Mouse (Mus musculus) lung, embryonic 15.5 days (tissue): Measurements from ENCODE around the gene Olfm1. TPM values are rescaled to one million over a fixed set of nuclear protein-coding genes. Genes with fewer than 3 reads are reported as not detected.

Experiments
- ATAC-seq: fragments of 200-750 bp; cut with Nextera tagmentation; 2 replicates; pipeline ENCODE4 v1.8.0; 2017; ENCODE audit warnings: moderate number of reproducible peaks, borderline replicate concordance; ENCODE audit not compliant: low FRiP score, low TSS enrichment; ENCODE audit errors: extremely low read depth
- H3K27ac ChIP-seq: fragments of 300-500 bp; sonication (generic); 2 replicates; pipeline ENCODE4 v1.5.1; 2015; ENCODE audit warnings: moderate library complexity, mild to moderate bottlenecking, inconsistent platforms
- H3K27me3 ChIP-seq: fragments of 300-500 bp; sonication (generic); 2 replicates; pipeline ENCODE4 v1.6.1; 2015; ENCODE audit warnings: inconsistent platforms
- H3K36me3 ChIP-seq: fragments of 300-500 bp; sonication (generic); 2 replicates; pipeline ENCODE4 v1.6.1; 2015; ENCODE audit warnings: inconsistent platforms
- H3K4me1 ChIP-seq: fragments of 300-500 bp; sonication (generic); 2 replicates; pipeline ENCODE4 v1.6.1; 2015; ENCODE audit warnings: inconsistent platforms
- H3K4me2 ChIP-seq: fragments of 300-500 bp; sonication (generic); 2 replicates; pipeline ENCODE4 v1.6.1; 2015; ENCODE audit warnings: inconsistent platforms, mild to moderate bottlenecking, moderate library complexity
- H3K4me3 ChIP-seq: fragments of 300-500 bp; sonication (generic); 2 replicates; pipeline ENCODE4 v1.5.1; 2015; ENCODE audit warnings: mild to moderate bottlenecking, inconsistent platforms
- H3K9ac ChIP-seq: fragments of 300-500 bp; sonication (generic); 2 replicates; pipeline ENCODE4 v1.6.1; 2015; ENCODE audit warnings: inconsistent platforms
- H3K9me3 ChIP-seq: fragments of 300-500 bp; sonication (generic); 2 replicates; pipeline ENCODE4 v1.6.1; 2016; ENCODE audit warnings: inconsistent platforms
- WGBS: fragments of 180-500 bp; shearing (Covaris S2); methylation state at CpG from one replicate; pipeline ENCODE4 v1.1.7; 2015; 5-methylcytosine and 5-hydroxymethylcytosine counted together
- polyA plus RNA-seq: library from polyadenylated mRNA; unstranded; fragments of >200 nt; fragmentation: Nextera tagmentation; extraction: Ambion mirVana; gene quantifications from 2 replicates; pipeline ENCODE4 v1.2.1, GENCODE M21; 2015

Olfm1 gene
- 12.9 and 13.5 TPM in 2 replicates for polyA plus RNA-seq

DNA sequence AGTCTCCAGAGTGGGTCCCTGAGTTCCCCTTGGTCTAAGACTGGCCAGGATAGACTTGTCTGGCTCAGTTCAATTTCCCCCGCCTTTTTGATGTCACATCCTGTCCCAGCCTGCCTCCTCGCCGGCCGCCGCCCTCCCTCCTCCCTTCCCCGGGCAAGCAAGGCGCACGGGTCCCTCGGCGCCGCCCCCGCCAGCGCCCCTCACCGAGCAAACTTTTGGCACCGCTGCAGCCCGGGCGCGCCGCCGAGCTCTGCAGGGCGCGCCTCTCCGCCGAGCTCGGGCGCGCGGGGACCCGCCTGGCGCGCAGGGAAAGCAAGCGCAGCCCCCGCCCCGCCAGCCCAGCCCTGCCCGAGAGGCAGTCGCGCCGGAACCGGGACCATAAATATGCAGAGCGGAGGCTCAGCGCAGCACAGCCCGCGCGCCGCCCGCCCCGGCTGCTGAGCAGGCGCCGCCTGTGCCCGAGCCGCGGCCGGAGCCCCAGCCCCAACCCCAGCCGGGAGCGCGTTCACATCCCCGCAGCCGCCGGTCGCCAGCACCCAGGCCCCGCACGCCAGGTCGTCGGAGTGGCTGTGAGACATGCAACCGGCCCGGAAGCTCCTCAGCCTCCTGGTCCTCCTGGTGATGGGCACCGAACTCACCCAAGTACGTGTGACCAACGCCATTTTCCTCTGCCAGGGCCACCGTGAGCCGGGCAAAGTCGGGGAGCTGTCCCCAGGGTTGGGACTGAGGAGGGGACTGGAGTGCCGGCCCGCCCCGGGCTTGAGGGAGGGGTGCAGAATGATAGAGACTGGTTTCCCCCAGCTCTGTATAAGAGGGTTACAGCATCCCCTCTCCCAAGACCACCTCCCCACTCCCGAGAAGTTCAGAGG is at the start of gene Olfm1:
Gene Olfm1 (plus strand): TSS at position 172 of the 869 bp plus-strand sequence.
- WGBS, result 1% methylated on average over 76 of the region's 76 CpGs
- peak; percentile 79 for ATAC-seq
- no peak within 1 kb of the TSS for H3K27ac ChIP-seq
- peak within 1 kb of the TSS; percentile 60 for H3K4me3 ChIP-seq
- H3K27me3 ChIP-seq, result peaks cover 26% of the 10 kb centered on the region
- H3K36me3 ChIP-seq, result no peaks in the 10 kb centered on the region
- H3K9me3 ChIP-seq, result no peaks in the 10 kb centered on the region
- H3K9ac ChIP-seq, result peak within 1 kb of the TSS; percentile 43
- peaks cover 10% of the 10 kb centered on the region for H3K4me1 ChIP-seq
- H3K4me2 ChIP-seq, result peak within 1 kb of the TSS; percentile 89

DNA sequence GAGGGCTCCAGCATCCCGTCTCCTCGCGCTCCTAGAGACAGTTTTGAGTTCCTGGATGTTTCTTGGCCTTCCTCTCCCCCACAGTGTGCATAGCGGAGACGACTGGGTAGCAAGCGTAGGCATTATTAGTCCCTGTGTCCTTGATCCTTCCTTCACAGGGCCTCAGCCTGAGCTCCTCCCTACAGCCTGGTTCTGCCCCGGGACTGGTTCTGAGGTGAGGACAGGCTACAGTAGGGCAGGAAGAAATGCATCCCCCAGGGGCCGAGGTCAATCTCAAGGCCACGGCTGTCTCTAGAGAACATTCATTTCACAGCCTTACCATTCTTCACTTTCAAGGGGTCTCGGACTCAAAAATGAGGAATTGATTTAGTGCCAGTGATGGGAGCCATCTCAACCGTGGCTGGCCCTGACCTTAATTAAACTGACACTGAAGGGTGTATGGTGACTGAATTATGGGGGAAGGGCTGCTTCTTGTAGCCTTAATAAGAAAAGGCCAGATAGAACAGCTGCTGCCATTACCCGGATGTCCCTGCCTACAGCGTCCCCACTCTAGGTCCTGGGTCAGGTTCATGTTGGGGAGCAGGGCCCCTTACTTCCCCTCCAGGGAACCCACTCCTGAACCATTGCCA is 49.3 kb upstream of the Olfm1 start:
- Histone ChIP-seq H3K9ac (no peak overlapping the region), H3K27ac (no peak overlapping the region), H3K4me3 (no peak overlapping the region), H3K27me3 (no peaks in the 10 kb centered on the region), H3K4me1 (peaks cover 5% of the 10 kb centered on the region), H3K4me2 (no peak overlapping the region), H3K9me3 (no peaks in the 10 kb centered on the region), H3K36me3 (no peaks in the 10 kb centered on the region)
- ATAC-seq, result no peak
- WGBS, result 58% methylated on average over 13 of the region's 13 CpGs

DNA sequence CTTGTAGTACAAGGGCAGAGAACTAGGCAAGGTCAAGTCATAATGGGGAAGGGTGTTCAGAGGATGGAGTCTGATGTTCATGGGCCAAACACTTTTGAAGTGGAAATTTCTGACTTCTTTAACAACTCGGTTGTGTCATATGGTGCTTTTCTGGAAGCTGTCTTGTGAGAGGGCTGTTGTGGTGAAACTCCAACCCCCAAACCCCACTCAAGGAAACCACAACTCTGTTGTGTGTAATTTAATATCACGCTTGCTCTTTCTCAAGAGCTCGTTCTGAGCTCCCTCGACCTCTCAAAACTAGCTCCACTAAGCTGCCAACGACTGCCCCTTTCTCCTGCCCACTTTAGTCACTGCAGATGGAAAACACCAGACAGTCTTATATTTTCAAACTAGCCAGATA is 47.1 kb upstream of the Olfm1 start:
- Histone ChIP-seq H3K27me3 (no peaks in the 10 kb centered on the region), H3K4me2 (no peak overlapping the region), H3K27ac (no peak overlapping the region), H3K36me3 (no peaks in the 10 kb centered on the region), H3K4me3 (no peak overlapping the region), H3K9ac (no peak overlapping the region), H3K9me3 (no peaks in the 10 kb centered on the region), H3K4me1 (0 out of 2 replicates have a peak, but pooled peaks cover 8% of the 10 kb centered on the region)
- WGBS, result 66% methylated on average over 5 of the region's 5 CpGs
- no peak for ATAC-seq

DNA sequence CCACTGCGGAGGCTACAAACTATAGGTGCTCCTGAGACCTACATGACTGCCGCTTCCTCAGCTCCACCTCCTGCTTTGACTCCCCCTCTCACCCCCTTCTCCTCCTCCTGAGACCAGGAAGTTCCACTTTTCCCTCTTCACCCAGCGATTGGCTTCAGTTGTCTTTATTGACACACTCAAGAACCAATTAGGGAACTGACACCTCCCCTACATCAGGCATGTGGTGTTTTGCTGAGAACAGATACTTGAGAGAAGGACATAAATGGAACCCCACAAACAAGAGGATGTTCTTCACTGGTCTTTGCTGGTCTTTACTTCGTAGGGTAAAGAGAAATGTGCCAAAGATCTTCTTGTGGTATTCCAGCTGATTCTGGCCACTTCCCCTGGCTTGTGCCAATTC is 46.6 kb upstream of the Olfm1 start:
- H3K36me3 ChIP-seq, result no peaks in the 10 kb centered on the region
- 69% methylated on average over 4 of the region's 4 CpGs for WGBS

DNA sequence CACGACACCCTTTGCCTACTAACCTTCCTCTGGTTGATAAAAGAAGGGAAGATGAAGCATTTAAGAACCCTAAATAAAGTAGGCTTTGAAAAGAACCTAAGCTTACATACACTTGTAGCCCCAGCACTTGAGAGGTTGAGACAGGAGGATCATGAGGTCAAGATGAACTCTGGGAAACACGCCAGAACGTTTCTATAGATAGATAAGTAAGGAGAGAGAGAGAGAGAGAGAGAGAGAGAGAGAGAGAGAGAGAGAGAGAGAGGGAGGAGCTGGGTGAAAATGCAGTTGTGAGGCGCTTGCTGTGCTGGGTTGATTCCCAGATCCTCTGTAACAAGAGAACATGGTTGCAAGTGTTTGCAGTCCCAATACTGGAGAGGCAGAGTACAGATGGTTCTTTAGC is 46.1 kb upstream of the Olfm1 start:
- H3K4me1 ChIP-seq, result 0 out of 2 replicates have a peak, but pooled peaks cover 8% of the 10 kb centered on the region
- no peaks in the 10 kb centered on the region for H3K36me3 ChIP-seq
- no peak overlapping the region for H3K4me2 ChIP-seq
- WGBS, result 24% methylated on average over 4 of the region's 4 CpGs
- ATAC-seq, result no peak
- no peak overlapping the region for H3K4me3 ChIP-seq
- H3K9me3 ChIP-seq, result no peaks in the 10 kb centered on the region
- H3K9ac ChIP-seq, result no peak overlapping the region
- H3K27me3 ChIP-seq, result no peaks in the 10 kb centered on the region
- no peak overlapping the region for H3K27ac ChIP-seq

More for the DNA sequence above, 46.6 kb upstream of the Olfm1 start:
- Histone ChIP-seq H3K27me3 (no peaks in the 10 kb centered on the region), H3K27ac (no peak overlapping the region), H3K9me3 (no peaks in the 10 kb centered on the region), H3K9ac (no peak overlapping the region), H3K4me2 (no peak overlapping the region), H3K4me1 (0 out of 2 replicates have a peak, but pooled peaks cover 8% of the 10 kb centered on the region), H3K4me3 (no peak overlapping the region)
- ATAC-seq, result no peak

DNA sequence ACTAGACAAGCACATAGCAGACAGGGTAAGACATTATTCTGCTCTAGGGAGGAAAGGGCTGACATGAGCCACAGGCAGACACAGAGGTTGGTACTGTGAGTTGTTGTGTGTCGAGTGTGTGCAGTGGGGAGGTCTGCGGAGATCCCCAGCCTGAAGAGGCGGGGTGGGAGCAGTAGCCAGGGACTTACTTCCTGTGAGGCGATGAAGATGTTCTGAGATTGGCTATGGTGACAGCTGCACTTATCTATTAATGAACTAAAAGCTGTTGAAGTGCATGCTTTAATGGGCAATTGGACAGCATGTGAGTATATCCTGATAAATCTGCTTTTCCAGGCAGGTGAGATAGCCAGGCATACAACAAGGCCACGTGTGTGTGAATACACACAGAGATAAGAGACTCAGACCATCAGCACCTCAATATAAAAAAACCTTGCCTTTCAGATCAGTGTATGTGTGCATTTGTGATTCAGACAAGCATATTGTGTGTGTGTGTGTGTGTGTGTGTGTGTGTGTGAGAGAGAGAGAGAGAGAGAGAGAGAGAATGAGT is 45.5 kb upstream of the Olfm1 start:
- H3K4me2 ChIP-seq, result no peak overlapping the region
- H3K9ac ChIP-seq, result no peak overlapping the region
- 41% methylated on average over 5 of the region's 5 CpGs for WGBS
- H3K27ac ChIP-seq, result no peak overlapping the region
- H3K4me3 ChIP-seq, result no peak overlapping the region
- no peaks in the 10 kb centered on the region for H3K36me3 ChIP-seq
- H3K27me3 ChIP-seq, result no peaks in the 10 kb centered on the region
- no peak for ATAC-seq
- H3K4me1 ChIP-seq, result 0 out of 2 replicates have a peak, but pooled peaks cover 8% of the 10 kb centered on the region
- H3K9me3 ChIP-seq, result no peaks in the 10 kb centered on the region

DNA sequence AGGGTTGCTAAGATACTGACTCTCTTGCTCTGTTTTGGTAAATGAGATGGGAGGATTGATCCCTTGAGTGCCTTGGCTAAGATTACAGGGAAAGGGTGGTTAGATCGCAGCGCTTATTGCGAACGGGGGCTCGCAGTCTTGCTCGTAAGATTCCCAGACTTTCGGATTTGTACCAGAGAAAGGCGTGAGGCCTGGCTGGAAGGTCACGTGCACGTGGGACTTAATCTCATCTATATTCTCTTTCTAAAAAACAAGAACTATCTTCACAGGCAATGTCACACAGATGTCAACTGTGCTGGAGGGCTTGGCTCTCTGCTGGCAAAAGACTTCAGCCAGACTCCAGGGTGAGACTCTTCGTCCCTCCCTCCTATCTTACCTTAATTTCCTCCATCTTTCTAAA is 43.1 kb upstream of the Olfm1 start:
- Histone ChIP-seq H3K4me2 (no peak overlapping the region), H3K4me1 (0 out of 2 replicates have a peak, but pooled peaks cover 8% of the 10 kb centered on the region), H3K9ac (no peak overlapping the region), H3K27ac (no peak overlapping the region), H3K36me3 (no peaks in the 10 kb centered on the region), H3K4me3 (no peak overlapping the region), H3K9me3 (no peaks in the 10 kb centered on the region), H3K27me3 (no peaks in the 10 kb centered on the region)
- ATAC-seq, result no peak
- WGBS, result 49% methylated on average over 11 of the region's 11 CpGs

DNA sequence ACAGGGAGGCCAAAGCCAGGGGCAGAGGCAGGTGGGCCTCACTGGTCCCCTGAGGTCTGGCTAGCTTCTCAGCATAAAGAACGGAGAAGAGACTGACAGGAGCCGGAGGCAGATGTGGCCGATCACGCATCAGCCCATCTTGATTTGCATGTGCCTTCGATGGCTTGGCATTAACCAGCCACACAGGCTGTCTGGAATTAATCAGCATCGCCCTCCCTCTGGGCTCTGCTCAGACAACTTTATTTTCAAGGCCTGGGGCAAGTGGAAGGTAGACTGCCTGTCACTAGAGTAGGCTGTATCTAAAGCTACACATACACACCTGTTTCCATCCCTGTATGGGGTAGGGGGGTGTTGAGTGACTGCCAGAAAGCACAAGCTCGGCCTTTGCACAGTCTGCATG is 32.2 kb upstream of the Olfm1 start:
- 70% methylated on average over 7 of the region's 7 CpGs for WGBS
- H3K4me1 ChIP-seq, result no peaks in the 10 kb centered on the region
- no peak overlapping the region for H3K27ac ChIP-seq
- H3K27me3 ChIP-seq, result no peaks in the 10 kb centered on the region
- H3K9ac ChIP-seq, result no peak overlapping the region
- H3K9me3 ChIP-seq, result no peaks in the 10 kb centered on the region
- H3K4me3 ChIP-seq, result no peak overlapping the region
- no peak for ATAC-seq
- no peaks in the 10 kb centered on the region for H3K36me3 ChIP-seq
- no peak overlapping the region for H3K4me2 ChIP-seq

DNA sequence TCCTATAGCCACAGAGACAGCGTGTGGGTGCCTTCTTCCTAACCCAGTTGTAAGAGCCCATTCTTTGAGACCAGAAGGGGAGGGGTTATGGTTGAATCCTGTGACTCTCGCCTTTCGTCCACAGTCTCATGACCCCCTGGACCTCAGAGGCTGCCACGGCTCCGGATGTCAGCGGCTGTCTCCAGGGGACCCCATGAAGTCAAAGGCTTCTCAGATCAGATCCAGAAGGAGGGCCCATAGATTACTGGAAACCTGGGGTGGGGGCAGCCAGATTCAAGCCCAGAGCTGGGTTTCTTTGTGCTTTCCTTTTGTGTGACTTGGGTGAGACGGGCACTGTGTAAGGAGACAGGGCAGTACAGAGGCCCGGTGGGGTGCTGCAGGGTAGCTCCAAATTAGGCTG is 27.2 kb upstream of the Olfm1 start:
- H3K4me3 ChIP-seq, result no peak overlapping the region
- no peak overlapping the region for H3K9ac ChIP-seq
- H3K4me1 ChIP-seq, result no peaks in the 10 kb centered on the region
- H3K27me3 ChIP-seq, result no peaks in the 10 kb centered on the region
- no peak for ATAC-seq
- H3K36me3 ChIP-seq, result no peaks in the 10 kb centered on the region
- no peak overlapping the region for H3K27ac ChIP-seq
- no peaks in the 10 kb centered on the region for H3K9me3 ChIP-seq
- no peak overlapping the region for H3K4me2 ChIP-seq
- 65% methylated on average over 8 of the region's 8 CpGs for WGBS

DNA sequence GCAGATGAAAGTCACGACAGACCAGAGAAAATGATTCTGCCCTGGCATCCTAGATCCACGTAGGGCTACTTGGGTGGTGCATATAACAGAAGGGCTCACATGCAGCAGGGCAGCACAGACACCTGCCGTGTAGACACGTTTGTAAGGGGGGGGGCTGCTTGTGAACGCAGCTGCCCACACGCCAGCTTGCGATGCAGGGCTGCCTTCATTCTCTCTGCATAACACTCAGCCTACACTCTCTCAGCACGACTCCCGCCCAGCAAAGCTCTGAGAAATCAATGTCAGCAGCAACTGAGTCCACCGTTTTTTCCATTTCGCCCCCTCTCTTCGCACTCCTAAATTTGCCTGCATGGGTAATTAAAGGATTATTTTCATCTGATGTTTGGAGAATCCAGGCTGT is 23.5 kb upstream of the Olfm1 start:
- Histone ChIP-seq H3K4me1 (peaks cover 4% of the 10 kb centered on the region; the same call in 1 of the 2 replicates), H3K36me3 (no peaks in the 10 kb centered on the region), H3K9me3 (no peaks in the 10 kb centered on the region), H3K4me2 (no peak overlapping the region), H3K27me3 (no peaks in the 10 kb centered on the region), H3K4me3 (no peak overlapping the region), H3K9ac (no peak overlapping the region), H3K27ac (no peak overlapping the region)
- WGBS, result 65% methylated on average over 12 of the region's 12 CpGs
- no peak for ATAC-seq

DNA sequence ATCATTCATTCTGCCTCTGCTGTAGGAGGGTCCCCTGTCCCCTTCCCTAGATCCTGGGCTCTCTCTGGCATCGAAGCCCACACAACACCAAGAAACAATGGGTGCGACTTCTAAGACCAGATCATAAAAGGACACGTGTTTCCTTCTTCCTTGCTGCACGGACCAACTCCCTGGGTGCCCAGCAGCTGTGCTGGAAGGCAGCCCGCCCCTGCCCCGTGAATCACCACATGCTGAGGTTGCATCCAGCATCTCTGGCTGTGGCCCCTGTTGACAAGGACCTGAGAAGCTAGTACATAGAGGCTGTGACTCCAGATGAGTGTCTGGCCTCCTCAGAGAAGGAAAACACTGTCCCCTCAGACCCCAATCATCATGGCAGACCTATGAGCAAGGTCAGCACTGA is 20.8 kb upstream of the Olfm1 start:
- no peak overlapping the region for H3K27ac ChIP-seq
- 76% methylated on average over 6 of the region's 6 CpGs for WGBS
- ATAC-seq, result no peak

More for the DNA sequence above, 20.8 kb upstream of the Olfm1 start:
- no peaks in the 10 kb centered on the region for H3K36me3 ChIP-seq
- H3K27me3 ChIP-seq, result no peaks in the 10 kb centered on the region
- H3K9me3 ChIP-seq, result no peaks in the 10 kb centered on the region
- H3K9ac ChIP-seq, result no peak overlapping the region
- H3K4me1 ChIP-seq, result peaks cover 4% of the 10 kb centered on the region; the same call in 1 of the 2 replicates
- H3K4me3 ChIP-seq, result no peak overlapping the region
- H3K4me2 ChIP-seq, result no peak overlapping the region
